ENCODE assay signal across 13 mouse cellular contexts in the genomic region with DNA sequence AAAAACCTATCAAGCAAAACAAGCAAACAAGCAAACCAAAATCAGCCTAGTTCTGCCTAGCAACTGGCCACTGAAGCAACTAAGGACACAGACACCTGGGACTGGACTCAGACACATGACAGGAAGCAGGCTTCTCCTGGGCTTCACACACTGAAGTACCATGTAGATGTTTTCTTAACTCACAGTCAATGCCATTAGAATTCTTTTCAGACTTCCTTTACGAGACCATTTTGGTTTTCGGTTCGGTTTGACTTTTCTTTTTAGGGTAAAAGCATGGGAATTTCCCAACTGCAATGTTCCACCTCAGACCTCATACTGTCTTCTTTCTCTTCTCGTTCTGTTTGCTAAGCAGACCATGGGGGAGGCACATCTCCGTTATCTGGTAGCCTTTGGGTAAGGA.
A peak's percentile ranks its signal among the peaks of the same experiment; 100 is the strongest.
DNase-seq lines count a peak whose midpoint lies in the region; ATAC-seq and TF ChIP-seq lines count a peak whose summit lies in the region.
"Had no signal": no experiment of that assay in that cellular context is flagged by ENCODE, and none has a peak within 500 bp of the region (broad histone marks: within the 10 kb centered on the region; RNA-seq: fewer than 3 reads in every experiment).

No protein-coding gene starts in this region.

- no peak for TF ChIP-seq POLR2A in thymus, adult 2 months (IDR thresholded peaks at IDR 0.05; ENCODE audit: control insufficient read depth, extremely low read depth, insufficient read depth, low read length, poor library complexity)

- no peak for DNase-seq in gastrocnemius, adult 2 months
- DNase-seq in gastrocnemius, postnatal 36 days, result no peak
- peak; percentile 21 for DNase-seq in thymus, postnatal 14 days
- DNase-seq in thymus, adult 2 months, result no peak
- DNase-seq in embryo, embryonic 10.5 days (ENCODE audit: low spot score), result no peak
- DNase-seq in ovary, postnatal 36 days (ENCODE audit: low spot score), result no peak
- no peak for DNase-seq in hindbrain, embryonic 14.5 days (ENCODE audit: low spot score)
- DNase-seq: cerebellum, adult 11 months; kidney, adult 18-20 months had no signal

- no peak for TF ChIP-seq CTCF in gastrocnemius, adult 2 months (IDR thresholded peaks at IDR 0.05)
- no peak for TF ChIP-seq CTCF in thymus, adult 2 months (IDR thresholded peaks at IDR 0.05; ENCODE audit: borderline replicate concordance, control insufficient read depth, extremely low read depth, insufficient read depth, low read length, poor library complexity)

- H3K4me2 ChIP-seq in hindbrain, embryonic 14.5 days (replicated peaks), result no peak overlapping the region
- H3K4me2 ChIP-seq: heart, embryonic 12.5 days; neural tube, embryonic 13.5 days had no signal

- no peaks in the 10 kb centered on the region for H3K9me3 ChIP-seq in hindbrain, embryonic 14.5 days (ENCODE audit: control insufficient read depth, low read length)
- H3K9me3 ChIP-seq: heart, embryonic 12.5 days; hindbrain, embryonic 10.5 days; neural tube, embryonic 13.5 days had no signal

- no peaks in the 10 kb centered on the region for H3K27me3 ChIP-seq in thymus, adult 2 months (ENCODE audit: control insufficient read depth, insufficient read depth, low read length)
- H3K27me3 ChIP-seq in hindbrain, embryonic 14.5 days (ENCODE audit: control insufficient read depth, insufficient read depth, low read length), result no peaks in the 10 kb centered on the region
- H3K27me3 ChIP-seq: heart, embryonic 12.5 days; neural tube, embryonic 13.5 days had no signal

- 41% methylated on average over 5 of the region's 5 CpGs for WGBS in thymus, adult 2 months
- 90% methylated on average over 5 of the region's 5 CpGs for WGBS in hindbrain, embryonic 14.5 days

- no peak overlapping the region for H3K9ac ChIP-seq in hindbrain, embryonic 14.5 days
- H3K9ac ChIP-seq: heart, embryonic 12.5 days; neural tube, embryonic 13.5 days had no signal

- no peak overlapping the region for H3K4me3 ChIP-seq in gastrocnemius, adult 2 months
- H3K4me3 ChIP-seq in thymus, adult 2 months (ENCODE audit: control insufficient read depth, insufficient read depth, low read length), result no peak overlapping the region
- no peak overlapping the region for H3K4me3 ChIP-seq in hindbrain, embryonic 14.5 days (replicated peaks; ENCODE audit: low read length)
- H3K4me3 ChIP-seq: heart, embryonic 12.5 days; hindbrain, embryonic 10.5 days; neural tube, embryonic 13.5 days had no signal

- H3K4me1 ChIP-seq in thymus, adult 2 months (replicated peaks; ENCODE audit: control insufficient read depth, insufficient read depth, low read length), result peaks cover 15% of the 10 kb centered on the region
- H3K4me1 ChIP-seq in hindbrain, embryonic 14.5 days (replicated peaks; ENCODE audit: control insufficient read depth, insufficient read depth, low read length), result no peaks in the 10 kb centered on the region

- ATAC-seq in megakaryocyte, adult 5-6 weeks (ENCODE audit: poor library complexity, severe bottlenecking), result 0 out of 2 replicates have a peak, but pooled peaks have one; percentile 12
- no peak for ATAC-seq in hindbrain, embryonic 14.5 days (ENCODE audit: low FRiP score)

- intact Hi-C loops in gastrocnemius, adult 2 months (cut with DNase I), result no loop called here
- intact Hi-C loops in gastrocnemius, postnatal 36 days (cut with DNase I), result loop anchor here (2.0 kb wide), 1 partner anchor 115 kb away; a partner anchor contains a TSS

- no peaks in the 10 kb centered on the region for H3K36me3 ChIP-seq in thymus, adult 2 months (ENCODE audit: control insufficient read depth, insufficient read depth, low read length)
- H3K36me3 ChIP-seq in hindbrain, embryonic 14.5 days (replicated peaks; ENCODE audit: control insufficient read depth, insufficient read depth), result no peaks in the 10 kb centered on the region
- H3K36me3 ChIP-seq: heart, embryonic 12.5 days; hindbrain, embryonic 10.5 days; neural tube, embryonic 13.5 days had no signal

- peak overlapping the region; percentile 82 for H3K27ac ChIP-seq in gastrocnemius, adult 2 months
- H3K27ac ChIP-seq in thymus, adult 2 months (ENCODE audit: control insufficient read depth, insufficient read depth, low read length), result no peak overlapping the region
- H3K27ac ChIP-seq in hindbrain, embryonic 14.5 days, result no peak overlapping the region
- H3K27ac ChIP-seq: neural tube, embryonic 13.5 days had no signal
